Mouse (Mus musculus): ENCODE data around the gene Kcnk2.
"Not testable (repeated sequence)": the region's sequence is repeated elsewhere in the genome, so short reads cannot be mapped to it uniquely, and the experiment has no call there.

Gene Kcnk2

GRCm38 (mm10) chr1:189342416-189343104 lies 59.5 kb downstream of the Kcnk2 start:
- DNase-seq = no peak

- no peak for DNase-seq
Measured at GRCm38 (mm10) chr1:189341381-189341917, 60.6 kb downstream of the Kcnk2 start.

GRCm38 (mm10) chr1:189315896-189316295 lies 86.2 kb downstream of the Kcnk2 start:
- DNase-seq = no peak

GRCm38 (mm10) chr1:189314495-189314894 lies 87.6 kb downstream of the Kcnk2 start:
- no peak for DNase-seq

- no peak for DNase-seq
Measured at GRCm38 (mm10) chr1:189313750-189314149, 88.3 kb downstream of the Kcnk2 start.

GRCm38 (mm10) chr1:189310145-189310544 lies 91.9 kb downstream of the Kcnk2 start:
- no peak for DNase-seq

GRCm38 (mm10) chr1:189304988-189305522 lies 97.0 kb downstream of the Kcnk2 start:
- DNase-seq = no peak

GRCm38 (mm10) chr1:189303001-189303400 lies 99.1 kb downstream of the Kcnk2 start:
- no peak for DNase-seq

GRCm38 (mm10) chr1:189293679-189294406 lies 108.2 kb downstream of the Kcnk2 start:
- no peak for DNase-seq

GRCm38 (mm10) chr1:189290885-189291284 lies 111.2 kb downstream of the Kcnk2 start:
- DNase-seq = no peak

- DNase-seq = no peak
Measured at GRCm38 (mm10) chr1:189288948-189289347, 113.1 kb downstream of the Kcnk2 start.

- DNase-seq = no peak
Measured at GRCm38 (mm10) chr1:189272281-189272680, 129.8 kb downstream of the Kcnk2 start.

GRCm38 (mm10) chr1:189253631-189254030 lies 148.4 kb downstream of the Kcnk2 start:
- DNase-seq = no peak

GRCm38 (mm10) chr1:189253207-189253606 lies 148.9 kb downstream of the Kcnk2 start:
- DNase-seq = no peak

GRCm38 (mm10) chr1:189243206-189243605 lies 158.9 kb downstream of the Kcnk2 start:
- not testable (repeated sequence) for DNase-seq

- no peak for DNase-seq
Measured at GRCm38 (mm10) chr1:189235261-189235660, 166.8 kb downstream of the Kcnk2 start.

GRCm38 (mm10) chr1:189232829-189233228 lies 169.2 kb downstream of the Kcnk2 start:
- DNase-seq = no peak

- no peak for DNase-seq
Measured at GRCm38 (mm10) chr1:189228222-189229084, 173.6 kb downstream of the Kcnk2 start.

GRCm38 (mm10) chr1:189227479-189227878 lies 174.6 kb downstream of the Kcnk2 start:
- DNase-seq = no peak

- peak; percentile 14 for DNase-seq
Measured at GRCm38 (mm10) chr1:189219051-189219450, 183.0 kb downstream of the Kcnk2 start.

- DNase-seq = peak; percentile 68
Measured at GRCm38 (mm10) chr1:189217751-189218564, 184.1 kb downstream of the Kcnk2 start.

GRCm38 (mm10) chr1:189215131-189215530 lies 186.9 kb downstream of the Kcnk2 start:
- no peak for DNase-seq

Data from cerebellum, adult 11-12 months (tissue).